Mouse (Mus musculus) heart, postnatal 0 days (tissue): ENCODE measurements around the gene Gm21969. TPM values are rescaled to one million over a fixed set of nuclear protein-coding genes. Genes with fewer than 3 reads are reported as not detected.

Source experiments
- ATAC-seq: fragments of 200-750 bp; cut with Nextera tagmentation; 2 replicates; pipeline ENCODE4 v1.8.0; 2017; ENCODE audit warnings: low read depth, moderate number of reproducible peaks, moderate library complexity; ENCODE audit not compliant: insufficient read depth
- DNase-seq: peaks from one replicate; pipeline ENCODE4 v3.0.0-alpha.2; 2016; ENCODE audit warnings: low spot score
- H3K27ac ChIP-seq: fragments of 300-500 bp; sonication (generic); 2 replicates; pipeline ENCODE4 v1.5.1; 2014; ENCODE audit warnings: low read depth, mild to moderate bottlenecking
- H3K27me3 ChIP-seq: fragments of 300-500 bp; sonication (generic); 2 replicates; pipeline ENCODE4 v1.6.1; 2014; ENCODE audit warnings: low read length, mixed read lengths; ENCODE audit not compliant: control insufficient read depth, insufficient read depth
- H3K36me3 ChIP-seq: fragments of 300-500 bp; sonication (generic); replicated peaks from 2 replicates; pipeline ENCODE4 v1.6.1; 2014; ENCODE audit warnings: low read length, mixed read lengths; ENCODE audit not compliant: control insufficient read depth, insufficient read depth
- H3K4me1 ChIP-seq: fragments of 300-500 bp; sonication (generic); 2 replicates; pipeline ENCODE4 v1.6.1; 2014; ENCODE audit warnings: antibody characterized with exemption; ENCODE audit not compliant: control insufficient read depth, insufficient read depth
- H3K4me2 ChIP-seq: fragments of 300-500 bp; sonication (generic); 2 replicates; pipeline ENCODE4 v1.6.1; 2014; ENCODE audit warnings: low read depth, mild to moderate bottlenecking, low read length, moderate library complexity
- H3K4me3 ChIP-seq: fragments of 300-500 bp; sonication (generic); 2 replicates; pipeline ENCODE4 v1.5.1; 2014; ENCODE audit warnings: low read depth, low read length
- H3K9ac ChIP-seq: fragments of 300-500 bp; sonication (generic); replicated peaks from 2 replicates; pipeline ENCODE4 v1.6.1; 2014; ENCODE audit warnings: low read depth, low read length, mixed read lengths
- H3K9me3 ChIP-seq: fragments of 300-500 bp; sonication (generic); replicated peaks from 2 replicates; pipeline ENCODE4 v1.6.1; 2016; ENCODE audit warnings: low read length; ENCODE audit not compliant: control insufficient read depth
- CTCF ChIP-seq: IDR thresholded peaks from 2 replicates; pipeline ENCODE4 v1.5.1; 2016; ENCODE audit warnings: antibody characterized with exemption, control low read depth, low read depth
- EP300 ChIP-seq: IDR thresholded peaks from 2 replicates; pipeline ENCODE4 v1.6.1; 2016; ENCODE audit warnings: antibody characterized with exemption, low read depth
- WGBS: fragments of 180-500 bp; shearing (Covaris S2); extraction: QIAGEN DNeasy Blood & Tissue Kit; methylation state at CpG from one replicate; pipeline ENCODE4 v1.1.7; 2014; 5-methylcytosine and 5-hydroxymethylcytosine counted together
- polyA plus RNA-seq: library from polyadenylated mRNA; unstranded; fragments of >200 nt; fragmentation: Nextera tagmentation; extraction: Ambion mirVana; gene quantifications from 2 replicates; pipeline ENCODE4 v1.2.1, GENCODE M21; 2015
- total RNA-seq: library from RNA; depleted of rRNA; stranded (reverse); fragments of >200 nt; gene quantifications from 2 replicates; pipeline ENCODE4 v1.2.3, GENCODE M21; 2014; ENCODE audit warnings: low replicate concordance

Gm21969 gene
- total and polyA plus RNA-seq, 2 experiments from 2014 or later = not detected

GRCm38 (mm10) chr4:139653238-139653637 is 50.3 kb downstream of the Gm21969 start, which contains the start of gene Tas1r2:
Gene Tas1r2, plus strand, starts transcription at chr4:139653538.
- H3K27me3 ChIP-seq = no peaks in the 10 kb centered on the region
- DNase-seq = no peak
- H3K4me2 ChIP-seq = no peak within 1 kb of the TSS
- H3K27ac ChIP-seq = no peak within 1 kb of the TSS
- no peak for ATAC-seq
- no peak within 1 kb of the TSS for H3K9ac ChIP-seq
- H3K9me3 ChIP-seq = 0 out of 2 replicates have a peak, but pooled peaks cover under 1% of the 10 kb centered on the region
- WGBS = 75% methylated on average over 8 of the region's 8 CpGs
- no peaks in the 10 kb centered on the region for H3K4me1 ChIP-seq
- TF ChIP-seq CTCF = no peak
- no peak for TF ChIP-seq EP300
- no peak within 1 kb of the TSS for H3K4me3 ChIP-seq
- peaks cover 1% of the 10 kb centered on the region; the same call in 1 of the 2 replicates for H3K36me3 ChIP-seq

DNA sequence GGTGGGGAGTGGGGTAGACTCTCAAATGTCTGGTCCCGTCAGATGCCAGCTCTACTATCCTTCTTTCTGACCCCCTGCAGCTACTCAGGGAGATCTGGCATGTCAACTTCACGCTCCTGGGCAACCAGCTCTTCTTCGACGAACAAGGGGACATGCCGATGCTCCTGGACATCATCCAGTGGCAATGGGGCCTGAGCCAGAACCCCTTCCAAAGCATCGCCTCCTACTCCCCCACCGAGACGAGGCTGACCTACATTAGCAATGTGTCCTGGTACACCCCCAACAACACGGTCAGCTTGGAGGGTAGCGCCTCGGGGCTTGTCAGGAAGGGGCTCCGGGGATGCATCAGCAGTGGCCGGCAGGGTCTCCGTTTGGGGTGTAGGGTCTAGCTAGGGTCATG is 58.9 kb downstream of the Gm21969 start:
- TF ChIP-seq CTCF = no peak
- no peak for TF ChIP-seq EP300
- no peak for ATAC-seq
- Histone ChIP-seq H3K4me3 (no peak overlapping the region), H3K9ac (no peak overlapping the region), H3K27me3 (no peaks in the 10 kb centered on the region), H3K4me2 (no peak overlapping the region), H3K4me1 (no peaks in the 10 kb centered on the region), H3K36me3 (no peaks in the 10 kb centered on the region), H3K9me3 (peaks cover 8% of the 10 kb centered on the region; the same call in 1 of the 2 replicates), H3K27ac (no peak overlapping the region)
- WGBS = 75% methylated on average over 14 of the region's 14 CpGs
- DNase-seq = no peak

- H3K4me1 ChIP-seq = no peaks in the 10 kb centered on the region
- no peak overlapping the region for H3K9ac ChIP-seq
- no peak overlapping the region for H3K4me2 ChIP-seq
- H3K36me3 ChIP-seq = no peaks in the 10 kb centered on the region
- no peak overlapping the region for H3K27ac ChIP-seq
- WGBS = 76% methylated on average over 6 of the region's 6 CpGs
- no peaks in the 10 kb centered on the region for H3K27me3 ChIP-seq
- ATAC-seq (no peak), DNase-seq (no peak)
- H3K4me3 ChIP-seq = no peak overlapping the region
- no peaks in the 10 kb centered on the region for H3K9me3 ChIP-seq
- TF ChIP-seq EP300 (no peak), CTCF (no peak)
These were observed 64.6 kb downstream of the Gm21969 start for GRCm38 (mm10) chr4:139667632-139668031.

GRCm38 (mm10) chr4:139669847-139670246 is 66.9 kb downstream of the Gm21969 start:
- no peak overlapping the region for H3K9ac ChIP-seq
- ATAC-seq = no peak; the same call in 1 of the 2 replicates
- H3K27ac ChIP-seq = no peak overlapping the region
- no peaks in the 10 kb centered on the region for H3K36me3 ChIP-seq
- no peaks in the 10 kb centered on the region for H3K9me3 ChIP-seq
- WGBS = 6% methylated on average over 6 of the region's 6 CpGs
- no peak overlapping the region for H3K4me2 ChIP-seq
- no peak for TF ChIP-seq EP300
- peak; percentile 87 for TF ChIP-seq CTCF
- peak; percentile 22 for DNase-seq
- H3K4me1 ChIP-seq = no peaks in the 10 kb centered on the region
- H3K4me3 ChIP-seq = no peak overlapping the region
- H3K27me3 ChIP-seq = peaks cover 2% of the 10 kb centered on the region; the same call in 1 of the 2 replicates

- no peak overlapping the region for H3K4me2 ChIP-seq
- WGBS = 42% methylated on average over 9 of the region's 9 CpGs
These were observed 72.7 kb downstream of the Gm21969 start for GRCm38 (mm10) chr4:139675696-139676095.

More at GRCm38 (mm10) chr4:139675696-139676095, 72.7 kb downstream of the Gm21969 start:
- ATAC-seq (no peak), DNase-seq (no peak)
- H3K27ac ChIP-seq = no peak overlapping the region
- H3K9me3 ChIP-seq = 0 out of 2 replicates have a peak, but pooled peaks cover 15% of the 10 kb centered on the region
- no peak overlapping the region for H3K4me3 ChIP-seq
- H3K36me3 ChIP-seq = no peaks in the 10 kb centered on the region
- peaks cover 3% of the 10 kb centered on the region; the same call in 1 of the 2 replicates for H3K27me3 ChIP-seq
- H3K9ac ChIP-seq = no peak overlapping the region
- TF ChIP-seq CTCF (no peak), EP300 (no peak)
- H3K4me1 ChIP-seq = no peaks in the 10 kb centered on the region
